Mouse (Mus musculus): ENCODE results near the gene Ankrd13a.

Ankrd13a gene

GRCm38 (mm10) chr5:114774403-114775051, at the start of gene Ankrd13a:
Gene Ankrd13a (plus strand): TSS chr5:114774677.
- peak; percentile 89 to 92 for DNase-seq (ENCODE audit: low spot score in 2 of 2)

- no peak for DNase-seq (ENCODE audit: low spot score in 2 of 2)
Observed at GRCm38 (mm10) chr5:114728160-114728559, 46.3 kb upstream of the Ankrd13a start.

- DNase-seq (ENCODE audit: low spot score in 2 of 2), result no peak
Observed at GRCm38 (mm10) chr5:114730129-114730528, 44.3 kb upstream of the Ankrd13a start.

GRCm38 (mm10) chr5:114731498-114731897, 43.0 kb upstream of the Ankrd13a start:
- DNase-seq (ENCODE audit: low spot score in 2 of 2), result no peak

GRCm38 (mm10) chr5:114731969-114732368, 42.5 kb upstream of the Ankrd13a start:
- no peak for DNase-seq (ENCODE audit: low spot score in 2 of 2)

- no peak for DNase-seq (ENCODE audit: low spot score in 2 of 2)
Observed at GRCm38 (mm10) chr5:114733606-114734005, 40.9 kb upstream of the Ankrd13a start.

- no peak for DNase-seq (ENCODE audit: low spot score in 2 of 2)
Observed at GRCm38 (mm10) chr5:114737090-114737887, 37.2 kb upstream of the Ankrd13a start.

- no peak for DNase-seq (ENCODE audit: low spot score in 2 of 2)
Observed at GRCm38 (mm10) chr5:114738707-114739241, 35.7 kb upstream of the Ankrd13a start.

- DNase-seq (ENCODE audit: low spot score in 2 of 2), result no peak
Observed at GRCm38 (mm10) chr5:114740595-114740994, 33.9 kb upstream of the Ankrd13a start.

- no peak for DNase-seq (ENCODE audit: low spot score in 2 of 2)
Observed at GRCm38 (mm10) chr5:114742572-114742971, 31.9 kb upstream of the Ankrd13a start.

GRCm38 (mm10) chr5:114742998-114743696, 31.3 kb upstream of the Ankrd13a start:
- DNase-seq (ENCODE audit: low spot score in 2 of 2), result no peak

- no peak for DNase-seq (ENCODE audit: low spot score in 2 of 2)
Observed at GRCm38 (mm10) chr5:114743697-114744090, 30.8 kb upstream of the Ankrd13a start.

- DNase-seq (ENCODE audit: low spot score in 2 of 2), result no peak
Observed at GRCm38 (mm10) chr5:114745581-114745980, 28.9 kb upstream of the Ankrd13a start.

GRCm38 (mm10) chr5:114746886-114747285, 27.6 kb upstream of the Ankrd13a start:
- no peak for DNase-seq (ENCODE audit: low spot score in 2 of 2)

- DNase-seq (ENCODE audit: low spot score in 2 of 2), result no peak
Observed at GRCm38 (mm10) chr5:114747521-114747920, 27.0 kb upstream of the Ankrd13a start.

GRCm38 (mm10) chr5:114750325-114750724, 24.2 kb upstream of the Ankrd13a start:
- no peak for DNase-seq (ENCODE audit: low spot score in 2 of 2)

GRCm38 (mm10) chr5:114752397-114752796, 22.1 kb upstream of the Ankrd13a start:
- no peak for DNase-seq (ENCODE audit: low spot score in 2 of 2)

- DNase-seq (ENCODE audit: low spot score in 2 of 2), result no peak
Observed at GRCm38 (mm10) chr5:114753384-114753783, 21.1 kb upstream of the Ankrd13a start.

- no peak for DNase-seq (ENCODE audit: low spot score in 2 of 2)
Observed at GRCm38 (mm10) chr5:114759536-114760090, 14.9 kb upstream of the Ankrd13a start.

GRCm38 (mm10) chr5:114761980-114762379, 12.5 kb upstream of the Ankrd13a start:
- no peak for DNase-seq (ENCODE audit: low spot score in 2 of 2)

GRCm38 (mm10) chr5:114764812-114765735, 9.4 kb upstream of the Ankrd13a start:
- no peak for DNase-seq (ENCODE audit: low spot score in 2 of 2)
